Mouse (Mus musculus): ENCODE measurements around the gene Pacrg.

- TF ChIP-seq POLR2A (IDR thresholded peaks at IDR 0.05; ENCODE audit: control insufficient read depth in 1 of 2, insufficient read depth in 1 of 2, low read depth in 1 of 2, low read length in 2 of 2, poor library complexity in 1 of 2) (no peak), RAD21 (IDR thresholded peaks at IDR 0.05; ENCODE audit: low read depth, low read length) (no peak), CTCF (IDR thresholded peaks at IDR 0.05 in 2 of 3, conservative IDR thresholded peaks at IDR 0.05 in 1 of 3; ENCODE audit: control insufficient read depth in 1 of 3, insufficient read depth in 1 of 3, low read depth in 2 of 3, low read length in 3 of 3, poor library complexity in 1 of 3, severe bottlenecking in 1 of 3) (no peak), E2F4 (IDR thresholded peaks at IDR 0.05; ENCODE audit: borderline replicate concordance, low read depth, low read length) (no peak), TAL1 (IDR thresholded peaks at IDR 0.05; ENCODE audit: low read length) (no peak), POLR2AphosphoS5 (IDR thresholded peaks at IDR 0.05; ENCODE audit: borderline replicate concordance, low read depth, low read length) (no peak), MAZ (IDR thresholded peaks at IDR 0.05; ENCODE audit: low read depth, low read length) (no peak)
These were observed 100.0 kb downstream of the Pacrg start for GRCm38 (mm10) chr17:10740083-10740482.

All from MEL (cell line).